Mouse (Mus musculus): ENCODE measurements around the gene Apba2.

Gene Apba2

GRCm38 (mm10) chr7:64728181-64728591 lies 226.7 kb downstream of the Apba2 start:
- DNase-seq (ENCODE audit: low spot score): no peak

- no peak for DNase-seq (ENCODE audit: low spot score)
Observed at GRCm38 (mm10) chr7:64728816-64729215, 227.3 kb downstream of the Apba2 start.

GRCm38 (mm10) chr7:64729785-64730184 lies 228.3 kb downstream of the Apba2 start:
- peak; percentile 83 for DNase-seq (ENCODE audit: low spot score)

GRCm38 (mm10) chr7:64739131-64739530 lies 237.6 kb downstream of the Apba2 start:
- DNase-seq (ENCODE audit: low spot score): peak; percentile 48

GRCm38 (mm10) chr7:64741333-64742307 lies 240.1 kb downstream of the Apba2 start:
- DNase-seq (ENCODE audit: low spot score): peak; percentile 93

- DNase-seq (ENCODE audit: low spot score): no peak
Observed at GRCm38 (mm10) chr7:64743610-64744009, 242.1 kb downstream of the Apba2 start.

GRCm38 (mm10) chr7:64751465-64751864 lies 250.0 kb downstream of the Apba2 start:
- peak; percentile 85 for DNase-seq (ENCODE audit: low spot score)

GRCm38 (mm10) chr7:64752133-64752532 lies 250.6 kb downstream of the Apba2 start:
- no peak for DNase-seq (ENCODE audit: low spot score)

GRCm38 (mm10) chr7:64753678-64754077 lies 252.2 kb downstream of the Apba2 start:
- no peak for DNase-seq (ENCODE audit: low spot score)

- no peak for DNase-seq (ENCODE audit: low spot score)
Observed at GRCm38 (mm10) chr7:64754161-64754560, 252.7 kb downstream of the Apba2 start.

- no peak for DNase-seq (ENCODE audit: low spot score)
Observed at GRCm38 (mm10) chr7:64755141-64755540, 253.6 kb downstream of the Apba2 start.

- DNase-seq (ENCODE audit: low spot score): no peak
Observed at GRCm38 (mm10) chr7:64765595-64765994, 264.1 kb downstream of the Apba2 start.

- DNase-seq (ENCODE audit: low spot score): no peak
Observed at GRCm38 (mm10) chr7:64769768-64770167, 268.3 kb downstream of the Apba2 start.

- DNase-seq (ENCODE audit: low spot score): no peak
Observed at GRCm38 (mm10) chr7:64770779-64771390, 269.4 kb downstream of the Apba2 start.

GRCm38 (mm10) chr7:64773465-64773864 lies 272.0 kb downstream of the Apba2 start:
- DNase-seq (ENCODE audit: low spot score): peak; percentile 50

- DNase-seq (ENCODE audit: low spot score): no peak
Observed at GRCm38 (mm10) chr7:64776708-64777489, 275.4 kb downstream of the Apba2 start.

GRCm38 (mm10) chr7:64779501-64779900 lies 278.0 kb downstream of the Apba2 start:
- DNase-seq (ENCODE audit: low spot score): no peak

- peak; percentile 56 for DNase-seq (ENCODE audit: low spot score)
Observed at GRCm38 (mm10) chr7:64785040-64785439, 283.5 kb downstream of the Apba2 start.

- DNase-seq (ENCODE audit: low spot score): no peak
Observed at GRCm38 (mm10) chr7:64791145-64791544, 289.6 kb downstream of the Apba2 start.

- DNase-seq (ENCODE audit: low spot score): no peak
Observed at GRCm38 (mm10) chr7:64792031-64792430, 290.5 kb downstream of the Apba2 start.

GRCm38 (mm10) chr7:64795554-64795953 lies 294.0 kb downstream of the Apba2 start:
- no peak for DNase-seq (ENCODE audit: low spot score)
